Mouse (Mus musculus) lung, postnatal 0 days (tissue): ENCODE measurements around the gene Tmem116. TPM values are rescaled to one million over a fixed set of nuclear protein-coding genes. Genes with fewer than 3 reads are reported as not detected.
"Not testable (repeated sequence)": the region's sequence is repeated elsewhere in the genome, so short reads cannot be mapped to it uniquely, and the experiment has no call there.

ENCODE experiments used
- ATAC-seq: fragments of 200-750 bp; cut with Nextera tagmentation; 2 replicates; pipeline ENCODE4 v1.8.0; 2017; ENCODE audit warnings: moderate library complexity
- DNase-seq: peaks from one replicate; pipeline ENCODE4 v3.0.0-alpha.2; 2016; ENCODE audit warnings: low spot score
- H3K27ac ChIP-seq: fragments of 300-500 bp; sonication (generic); 2 replicates; pipeline ENCODE4 v1.5.1; 2014; ENCODE audit warnings: antibody characterized with exemption, mild to moderate bottlenecking, low read length, mixed read lengths
- H3K27me3 ChIP-seq: fragments of 300-500 bp; sonication (generic); replicated peaks from 2 replicates; pipeline ENCODE4 v1.6.1; 2014; ENCODE audit warnings: low read length, mixed read lengths; ENCODE audit not compliant: insufficient read depth
- H3K36me3 ChIP-seq: fragments of 300-500 bp; sonication (generic); 2 replicates; pipeline ENCODE4 v1.6.1; 2014; ENCODE audit warnings: low read length, mixed read lengths; ENCODE audit not compliant: insufficient read depth
- H3K4me1 ChIP-seq: fragments of 300-500 bp; sonication (generic); 2 replicates; pipeline ENCODE4 v1.6.1; 2014; ENCODE audit warnings: antibody characterized with exemption, low read depth, low read length, mixed read lengths; ENCODE audit not compliant: insufficient read depth
- H3K4me2 ChIP-seq: fragments of 300-500 bp; sonication (generic); replicated peaks from 2 replicates; pipeline ENCODE4 v1.6.1; 2014; ENCODE audit warnings: low read depth, mild to moderate bottlenecking, low read length, moderate library complexity, mixed read lengths
- H3K4me3 ChIP-seq: fragments of 300-500 bp; sonication (generic); 2 replicates; pipeline ENCODE4 v1.5.1; 2014; ENCODE audit warnings: low read depth, low read length
- H3K9ac ChIP-seq: fragments of 300-500 bp; sonication (generic); replicated peaks from 2 replicates; pipeline ENCODE4 v1.6.1; 2014; ENCODE audit warnings: low read depth, mild to moderate bottlenecking
- H3K9me3 ChIP-seq: fragments of 300-500 bp; sonication (generic); 2 replicates; pipeline ENCODE4 v1.6.1; 2016; ENCODE audit warnings: low read length, mixed read lengths
- CTCF ChIP-seq: IDR thresholded peaks from 2 replicates; pipeline ENCODE4 v1.5.1; 2016; ENCODE audit warnings: antibody characterized with exemption, mild to moderate bottlenecking
- EP300 ChIP-seq: IDR thresholded peaks from 2 replicates; pipeline ENCODE4 v1.6.1; 2016; ENCODE audit warnings: antibody characterized with exemption, mild to moderate bottlenecking, control low read depth
- WGBS: fragments of 180-500 bp; shearing (Covaris S2); extraction: QIAGEN DNeasy Blood & Tissue Kit; methylation state at CpG from one replicate; pipeline ENCODE4 v1.1.7; 2014; 5-methylcytosine and 5-hydroxymethylcytosine counted together
- polyA plus RNA-seq: library from polyadenylated mRNA; unstranded; fragments of >200 nt; fragmentation: Nextera tagmentation; extraction: Ambion mirVana; gene quantifications from 2 replicates; pipeline ENCODE4 v1.2.1, GENCODE M21; 2015

Tmem116 gene
- polyA plus RNA-seq, 1 experiment from 2014 or later: 36.1 TPM

GRCm38 (mm10) chr5:121503231-121503630, 51.5 kb downstream of the Tmem116 start, which contains the start of gene Adam1b:
Adam1b (minus strand) TSS chr5:121503435.
- H3K9me3 ChIP-seq: no peaks in the 10 kb centered on the region
- 80% methylated on average over 3 of the region's 3 CpGs for WGBS
- no peak within 1 kb of the TSS for H3K4me3 ChIP-seq
- H3K27ac ChIP-seq: no peak within 1 kb of the TSS
- ATAC-seq (no peak), DNase-seq (no peak)
- TF ChIP-seq EP300 (no peak), CTCF (no peak)
- no peaks in the 10 kb centered on the region for H3K36me3 ChIP-seq
- no peak within 1 kb of the TSS for H3K9ac ChIP-seq
- H3K4me1 ChIP-seq: no peaks in the 10 kb centered on the region
- no peak within 1 kb of the TSS for H3K4me2 ChIP-seq
- H3K27me3 ChIP-seq: no peaks in the 10 kb centered on the region

DNA sequence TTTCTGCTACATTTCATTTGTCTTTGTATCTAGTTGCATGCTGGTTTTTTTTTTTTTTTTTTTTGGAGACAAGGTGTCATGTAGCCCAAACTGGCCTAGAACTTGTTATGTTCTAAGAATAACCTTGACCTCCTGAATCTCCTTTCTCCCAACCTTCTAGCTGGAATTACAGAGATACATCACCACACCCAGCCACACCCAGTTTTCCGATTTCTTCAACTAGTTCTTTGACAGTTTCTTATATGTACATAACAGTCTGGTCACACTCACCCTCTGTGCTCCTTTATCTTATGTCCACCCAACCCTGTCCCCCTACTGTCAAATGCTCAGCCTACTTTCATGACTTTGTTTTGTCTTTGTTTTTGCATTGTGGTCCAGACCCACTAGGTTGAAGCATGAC, 55.2 kb downstream of the Tmem116 start:
- Histone ChIP-seq H3K9ac (no peak overlapping the region), H3K9me3 (no peaks in the 10 kb centered on the region), H3K36me3 (no peaks in the 10 kb centered on the region), H3K27ac (no peak overlapping the region), H3K4me2 (no peak overlapping the region), H3K4me3 (no peak overlapping the region), H3K4me1 (no peaks in the 10 kb centered on the region), H3K27me3 (no peaks in the 10 kb centered on the region)
- DNase-seq (no peak), ATAC-seq (no peak)
- no peak for TF ChIP-seq CTCF
- TF ChIP-seq EP300: no peak
- 94% methylated on average over 1 of the region's 1 CpGs for WGBS

GRCm38 (mm10) chr5:121510009-121510408, 58.3 kb downstream of the Tmem116 start:
- ATAC-seq: no peak

DNA sequence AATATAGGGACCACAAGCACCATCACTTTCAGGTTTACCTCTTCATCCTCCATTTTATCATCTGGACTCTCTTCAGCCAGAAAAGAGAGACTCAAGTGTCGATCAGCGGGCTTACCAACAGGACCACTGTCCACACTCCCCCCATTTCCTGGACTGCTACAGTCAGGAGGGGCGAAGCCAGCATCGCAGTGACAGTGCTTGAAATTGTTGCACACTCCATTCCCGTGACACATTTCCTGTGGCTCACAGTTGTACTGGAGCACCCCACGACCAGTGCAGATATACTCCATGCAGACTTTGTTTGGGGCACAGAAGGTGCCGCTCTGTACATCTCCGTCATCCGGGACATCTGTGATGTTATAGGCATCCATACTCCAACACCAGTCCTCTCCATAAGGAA, 67.3 kb downstream of the Tmem116 start:
- Histone ChIP-seq H3K9ac (no peak overlapping the region), H3K27me3 (no peaks in the 10 kb centered on the region), H3K9me3 (no peaks in the 10 kb centered on the region), H3K27ac (no peak overlapping the region), H3K4me2 (no peak overlapping the region), H3K4me1 (no peaks in the 10 kb centered on the region), H3K36me3 (0 out of 2 replicates have a peak, but pooled peaks cover 7% of the 10 kb centered on the region), H3K4me3 (no peak overlapping the region)
- TF ChIP-seq EP300: no peak
- no peak for TF ChIP-seq CTCF
- DNase-seq (no peak), ATAC-seq (no peak)
- WGBS: 84% methylated on average over 9 of the region's 9 CpGs

More at GRCm38 (mm10) chr5:121510009-121510408, 58.3 kb downstream of the Tmem116 start:
- no peak overlapping the region for H3K27ac ChIP-seq
- no peak overlapping the region for H3K4me3 ChIP-seq
- no peak for TF ChIP-seq CTCF
- no peak for TF ChIP-seq EP300
- no peak for DNase-seq
- H3K4me2 ChIP-seq: no peak overlapping the region
- 72% methylated on average over 7 of the region's 7 CpGs for WGBS
- no peaks in the 10 kb centered on the region for H3K4me1 ChIP-seq
- H3K36me3 ChIP-seq: no peaks in the 10 kb centered on the region
- no peaks in the 10 kb centered on the region for H3K27me3 ChIP-seq
- no peak overlapping the region for H3K9ac ChIP-seq
- H3K9me3 ChIP-seq: no peaks in the 10 kb centered on the region

DNA sequence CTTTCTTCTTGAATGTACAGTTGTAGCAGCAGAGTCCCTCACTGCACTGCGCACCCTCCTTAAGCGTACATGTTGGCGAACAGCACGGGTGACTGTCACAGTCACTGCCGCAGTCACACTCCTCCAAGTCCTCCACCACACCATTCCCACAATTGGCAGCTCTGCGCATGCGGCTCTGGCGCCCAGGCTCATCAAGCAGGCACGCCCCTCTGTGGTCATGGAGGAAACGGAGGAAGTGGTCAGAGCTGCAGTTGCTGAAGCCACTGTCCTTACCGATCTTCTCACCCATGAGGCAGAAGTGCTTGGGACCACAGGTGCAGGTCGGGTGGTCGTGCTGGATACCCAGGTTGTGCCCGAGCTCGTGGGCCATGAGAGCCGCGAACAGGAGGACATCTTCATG, 68.1 kb downstream of the Tmem116 start:
- not testable (repeated sequence) for H3K27me3 ChIP-seq, ATAC-seq, H3K27ac ChIP-seq, H3K4me1 ChIP-seq, H3K36me3 ChIP-seq, DNase-seq, H3K9me3 ChIP-seq, H3K4me3 ChIP-seq, H3K9ac ChIP-seq, H3K4me2 ChIP-seq
- WGBS: 90% methylated on average over 10 of the region's 17 CpGs

DNA sequence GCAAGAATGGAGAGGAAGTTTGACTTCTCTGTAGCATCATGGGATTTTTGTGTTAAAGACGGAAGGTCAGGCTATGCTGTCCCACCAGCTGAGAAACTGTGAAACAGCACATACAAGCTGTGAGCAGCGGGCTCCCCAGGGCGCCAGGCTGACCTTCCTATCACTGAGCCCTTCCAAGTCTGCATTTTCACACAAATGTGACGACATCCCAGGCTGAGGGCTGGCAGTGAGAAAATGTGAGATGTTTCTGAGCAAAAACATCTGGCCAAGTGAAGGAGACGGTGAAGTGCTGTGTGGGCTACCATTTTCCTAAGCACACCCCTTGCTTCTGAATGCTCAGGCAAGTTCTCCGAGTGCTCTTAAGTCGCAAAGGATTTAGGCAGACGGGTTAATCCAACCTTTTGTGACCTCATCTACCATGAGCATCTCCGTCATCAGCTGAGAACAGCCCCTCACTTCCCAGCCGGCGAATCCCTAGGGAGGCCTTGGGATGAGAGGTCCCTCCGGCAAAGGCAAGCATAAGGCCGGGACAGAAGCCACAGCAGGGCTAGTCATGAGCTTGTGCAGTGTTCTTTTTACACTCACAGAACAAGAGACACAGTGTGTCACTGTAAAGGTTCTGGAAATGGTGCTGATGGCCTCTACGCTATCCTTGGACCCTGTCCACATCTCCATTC, 74.2 kb downstream of the Tmem116 start:
- whole genome bisulfite sequencing: 67% methylated on average over 14 of the region's 14 CpGs
- H3K27me3 ChIP-seq: no peaks in the 10 kb centered on the region
- TF ChIP-seq CTCF (no peak), EP300 (peak; percentile 48; the same call in 1 of the 2 replicates)
- no peak overlapping the region for H3K4me3 ChIP-seq
- H3K9ac ChIP-seq: no peak overlapping the region
- DNase-seq (peak; percentile 69), ATAC-seq (peak; percentile 85)
- H3K27ac ChIP-seq: no peak overlapping the region
- H3K4me2 ChIP-seq: no peak overlapping the region
- no peaks in the 10 kb centered on the region for H3K4me1 ChIP-seq
- no peaks in the 10 kb centered on the region for H3K9me3 ChIP-seq
- peaks cover 29% of the 10 kb centered on the region for H3K36me3 ChIP-seq

GRCm38 (mm10) chr5:121526526-121526925, 74.8 kb downstream of the Tmem116 start:
- H3K4me2 ChIP-seq: no peak overlapping the region
- H3K27me3 ChIP-seq: no peaks in the 10 kb centered on the region
- no peak for DNase-seq
- no peak overlapping the region for H3K4me3 ChIP-seq
- WGBS: 76% methylated on average over 7 of the region's 7 CpGs
- no peak overlapping the region for H3K9ac ChIP-seq
- TF ChIP-seq CTCF (no peak), EP300 (no peak)
- no peak overlapping the region for H3K27ac ChIP-seq
- H3K9me3 ChIP-seq: no peaks in the 10 kb centered on the region
- peaks cover 29% of the 10 kb centered on the region for H3K36me3 ChIP-seq
- no peak for ATAC-seq
- H3K4me1 ChIP-seq: no peaks in the 10 kb centered on the region
